Mouse (Mus musculus): ENCODE measurements around the gene Stk11ip. TPM values are rescaled to one million over a fixed set of nuclear protein-coding genes. Genes with fewer than 3 reads are reported as not detected.

Stk11ip gene
- total and polyA plus RNA-seq, 3 experiments = 7.3 to 19.8 (median 7.7) TPM

GRCm38 (mm10) chr1:75572776-75573175 lies 51.4 kb downstream of the Stk11ip start:
- no peak for DNase-seq
- whole genome bisulfite sequencing = 78% methylated on average over 6 of the region's 6 CpGs
- no peaks in the 10 kb centered on the region for H3K79me2 ChIP-seq (replicated peaks; ENCODE audit: control insufficient read depth, insufficient read depth, low read length)
- no peak overlapping the region for H3K27ac ChIP-seq
- no peak overlapping the region for H3K4me3 ChIP-seq
- intact Hi-C loops (cut with DNase I) = no loop called here
- H3K4me1 ChIP-seq (ENCODE audit: control insufficient read depth, insufficient read depth, low read length) = no peaks in the 10 kb centered on the region; the same call in 1 of the 2 replicates
- H3K27me3 ChIP-seq (ENCODE audit: control insufficient read depth, insufficient read depth, low read length) = no peaks in the 10 kb centered on the region
- H3K36me3 ChIP-seq (ENCODE audit: control insufficient read depth, insufficient read depth, low read length) = no peaks in the 10 kb centered on the region
- H3K9ac ChIP-seq (ENCODE audit: low read depth, low read length) = no peak overlapping the region
- no peak for TF ChIP-seq CTCF (IDR thresholded peaks at IDR 0.05)

GRCm38 (mm10) chr1:75573715-75574114 lies 52.4 kb downstream of the Stk11ip start:
- Histone ChIP-seq H3K27ac (no peak overlapping the region), H3K79me2 (replicated peaks; ENCODE audit: control insufficient read depth, insufficient read depth, low read length) (no peaks in the 10 kb centered on the region), H3K36me3 (ENCODE audit: control insufficient read depth, insufficient read depth, low read length) (no peaks in the 10 kb centered on the region), H3K4me3 (no peak overlapping the region), H3K9ac (ENCODE audit: low read depth, low read length) (no peak overlapping the region), H3K27me3 (ENCODE audit: control insufficient read depth, insufficient read depth, low read length) (no peaks in the 10 kb centered on the region), H3K4me1 (ENCODE audit: control insufficient read depth, insufficient read depth, low read length) (no peaks in the 10 kb centered on the region; the same call in 1 of the 2 replicates)
- 52% methylated on average over 7 of the region's 7 CpGs for whole genome bisulfite sequencing
- no peak for DNase-seq
- TF ChIP-seq EP300 (IDR thresholded peaks at IDR 0.05; ENCODE audit: insufficient read depth, low read depth, low read length) (no peak), CTCF (IDR thresholded peaks at IDR 0.05) (no peak), POLR2A (IDR thresholded peaks at IDR 0.05; ENCODE audit: insufficient read depth, low read depth, low read length) (no peak)
- intact Hi-C loops (cut with DNase I) = no loop called here

- Histone ChIP-seq H3K27me3 (ENCODE audit: control insufficient read depth, insufficient read depth, low read length) (no peaks in the 10 kb centered on the region), H3K4me3 (no peak overlapping the region), H3K36me3 (ENCODE audit: control insufficient read depth, insufficient read depth, low read length) (no peaks in the 10 kb centered on the region), H3K4me1 (ENCODE audit: control insufficient read depth, insufficient read depth, low read length) (no peaks in the 10 kb centered on the region; the same call in 1 of the 2 replicates), H3K27ac (no peak overlapping the region), H3K79me2 (replicated peaks; ENCODE audit: control insufficient read depth, insufficient read depth, low read length) (no peaks in the 10 kb centered on the region), H3K9ac (ENCODE audit: low read depth, low read length) (no peak overlapping the region)
- TF ChIP-seq EP300 (IDR thresholded peaks at IDR 0.05; ENCODE audit: insufficient read depth, low read depth, low read length) (no peak), POLR2A (IDR thresholded peaks at IDR 0.05; ENCODE audit: insufficient read depth, low read depth, low read length) (no peak), CTCF (IDR thresholded peaks at IDR 0.05) (no peak)
- DNase-seq = no peak
- intact Hi-C loops (cut with DNase I) = no loop called here
- 74% methylated on average over 17 of the region's 17 CpGs for WGBS
Observed at GRCm38 (mm10) chr1:75574476-75575310, 53.4 kb downstream of the Stk11ip start.

GRCm38 (mm10) chr1:75581936-75582624 lies 60.8 kb downstream of the Stk11ip start:
- DNase-seq = no peak
- TF ChIP-seq EP300 (IDR thresholded peaks at IDR 0.05; ENCODE audit: insufficient read depth, low read depth, low read length) (no peak), CTCF (IDR thresholded peaks at IDR 0.05) (no peak), POLR2A (IDR thresholded peaks at IDR 0.05; ENCODE audit: insufficient read depth, low read depth, low read length) (no peak)
- Histone ChIP-seq H3K27ac (no peak overlapping the region), H3K27me3 (ENCODE audit: control insufficient read depth, insufficient read depth, low read length) (no peaks in the 10 kb centered on the region), H3K4me3 (no peak overlapping the region), H3K36me3 (ENCODE audit: control insufficient read depth, insufficient read depth, low read length) (no peaks in the 10 kb centered on the region), H3K4me1 (ENCODE audit: control insufficient read depth, insufficient read depth, low read length) (no peaks in the 10 kb centered on the region), H3K79me2 (replicated peaks; ENCODE audit: control insufficient read depth, insufficient read depth, low read length) (no peaks in the 10 kb centered on the region), H3K9ac (ENCODE audit: low read depth, low read length) (no peak overlapping the region)
- 59% methylated on average over 7 of the region's 7 CpGs for WGBS
- intact Hi-C loops (cut with DNase I) = no loop called here

GRCm38 (mm10) chr1:75582625-75582956 lies 61.3 kb downstream of the Stk11ip start:
- peaks cover under 1% of the 10 kb centered on the region; the same call in 1 of the 2 replicates for H3K4me1 ChIP-seq (ENCODE audit: control insufficient read depth, insufficient read depth, low read length)
- intact Hi-C loops (cut with DNase I) = no loop called here
- no peaks in the 10 kb centered on the region for H3K36me3 ChIP-seq (ENCODE audit: control insufficient read depth, insufficient read depth, low read length)
- no peaks in the 10 kb centered on the region for H3K79me2 ChIP-seq (replicated peaks; ENCODE audit: control insufficient read depth, insufficient read depth, low read length)
- no peak overlapping the region for H3K9ac ChIP-seq (ENCODE audit: low read depth, low read length)
- no peaks in the 10 kb centered on the region for H3K27me3 ChIP-seq (ENCODE audit: control insufficient read depth, insufficient read depth, low read length)
- no peak overlapping the region for H3K27ac ChIP-seq
- no peak for DNase-seq
- no peak for TF ChIP-seq POLR2A (IDR thresholded peaks at IDR 0.05; ENCODE audit: insufficient read depth, low read depth, low read length)
- TF ChIP-seq EP300 (IDR thresholded peaks at IDR 0.05; ENCODE audit: insufficient read depth, low read depth, low read length) = no peak
- no peak for TF ChIP-seq CTCF (IDR thresholded peaks at IDR 0.05)
- H3K4me3 ChIP-seq = no peak overlapping the region
- 85% methylated on average over 5 of the region's 5 CpGs for WGBS

- H3K9ac ChIP-seq (ENCODE audit: low read depth, low read length) = no peak overlapping the region
Observed at GRCm38 (mm10) chr1:75583034-75583433, 61.7 kb downstream of the Stk11ip start.

More at GRCm38 (mm10) chr1:75583034-75583433, 61.7 kb downstream of the Stk11ip start:
- Histone ChIP-seq H3K4me1 (ENCODE audit: control insufficient read depth, insufficient read depth, low read length) (peaks cover 4% of the 10 kb centered on the region; the same call in 1 of the 2 replicates), H3K27ac (no peak overlapping the region), H3K79me2 (replicated peaks; ENCODE audit: control insufficient read depth, insufficient read depth, low read length) (no peaks in the 10 kb centered on the region), H3K36me3 (ENCODE audit: control insufficient read depth, insufficient read depth, low read length) (no peaks in the 10 kb centered on the region), H3K27me3 (ENCODE audit: control insufficient read depth, insufficient read depth, low read length) (no peaks in the 10 kb centered on the region), H3K4me3 (no peak overlapping the region)
- no peak for DNase-seq
- 72% methylated on average over 10 of the region's 10 CpGs for WGBS
- intact Hi-C loops (cut with DNase I) = no loop called here
- TF ChIP-seq CTCF (IDR thresholded peaks at IDR 0.05) (no peak), EP300 (IDR thresholded peaks at IDR 0.05; ENCODE audit: insufficient read depth, low read depth, low read length) (no peak), POLR2A (IDR thresholded peaks at IDR 0.05; ENCODE audit: insufficient read depth, low read depth, low read length) (no peak)
